Mouse (Mus musculus): ENCODE results near the gene Eed.

GRCm38 (mm10) chr7:89975571-89975970, 5.2 kb downstream of the Eed start:
- no peak for TF ChIP-seq GATA1 (IDR thresholded peaks at IDR 0.05; ENCODE audit: borderline replicate concordance, low read length)
- TF ChIP-seq FLI1 (IDR thresholded peaks at IDR 0.05; ENCODE audit: low read length): no peak
